Mouse (Mus musculus) urinary bladder, postnatal 14 days (tissue): ENCODE measurements at regions not wholly inside any gene's neighbourhood (a gene's known extent, or its start where the extent isn't known, plus 50 kb on each side); places are given as distances from the start of the nearest gene placed in this dataset.

Experiments used
- DNase-seq: peaks from one replicate; pipeline ENCODE4 v3.0.0; 2021; ENCODE audit warnings: low spot score

DNA sequence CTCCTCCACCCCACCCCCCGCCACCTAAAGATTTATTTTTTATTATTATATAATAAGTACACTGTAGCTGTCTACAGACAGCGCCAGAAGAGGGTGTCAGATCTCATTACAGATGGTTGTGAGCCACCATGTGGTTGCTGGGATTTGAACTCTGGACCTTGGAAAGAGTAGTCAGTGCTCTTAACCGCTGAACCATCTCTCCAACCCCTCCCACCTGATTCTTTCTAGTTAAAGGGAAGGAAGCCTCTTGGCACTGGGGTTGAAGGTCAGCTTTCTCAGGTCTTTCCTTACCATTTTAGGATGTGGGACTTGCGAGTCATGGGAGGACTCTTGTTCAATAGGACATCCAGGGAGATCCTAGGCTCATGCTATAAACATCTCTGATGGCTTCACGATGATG lies 54.7 kb downstream of the Hes1 start:
- no peak for DNase-seq

DNA sequence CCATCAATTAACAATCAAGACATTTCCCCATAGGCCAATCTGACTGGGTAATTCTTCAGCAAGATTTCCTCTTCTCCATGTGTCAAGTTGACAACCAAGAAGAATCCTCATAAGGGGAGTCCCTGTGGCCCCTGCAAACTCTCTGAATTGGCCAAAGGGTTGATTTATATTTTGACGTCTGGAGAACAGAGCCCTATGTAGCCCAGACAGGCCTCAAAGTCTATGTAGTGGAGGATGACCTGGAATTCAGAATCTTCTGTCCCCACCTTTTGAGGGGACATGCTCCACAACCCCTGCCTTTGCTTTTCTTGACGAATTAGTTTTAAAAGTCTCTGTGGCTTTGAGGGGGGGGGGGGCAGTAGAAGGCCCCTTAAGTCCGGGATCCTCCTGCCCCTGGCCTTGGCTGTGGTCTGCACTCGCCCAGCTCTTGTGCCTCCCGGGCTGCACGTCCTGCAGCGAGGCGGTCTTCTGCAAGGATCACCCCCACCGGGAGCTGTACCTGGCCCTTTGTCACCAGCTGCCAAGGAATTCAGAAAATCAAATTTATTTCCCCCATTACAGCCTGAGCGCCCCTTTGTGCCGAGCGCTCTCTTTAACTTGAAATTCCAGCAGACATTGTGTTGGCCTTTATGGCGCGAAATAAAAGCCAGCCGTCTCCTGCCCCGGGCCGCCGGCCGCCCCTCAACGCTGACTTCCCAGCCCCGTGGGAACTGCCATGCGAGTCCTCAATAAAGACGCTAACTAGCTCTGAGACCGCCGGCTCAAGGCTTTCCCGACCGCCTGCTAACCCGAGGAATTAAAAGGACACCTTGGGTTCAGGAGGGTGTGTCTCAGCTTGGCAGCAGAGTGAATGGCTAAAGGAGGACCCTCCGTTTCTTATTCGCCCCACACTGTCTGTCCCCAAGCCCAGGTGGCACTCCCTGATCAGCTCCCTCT lies 56.4 kb downstream of the Hes1 start:
- DNase-seq = no peak

DNA sequence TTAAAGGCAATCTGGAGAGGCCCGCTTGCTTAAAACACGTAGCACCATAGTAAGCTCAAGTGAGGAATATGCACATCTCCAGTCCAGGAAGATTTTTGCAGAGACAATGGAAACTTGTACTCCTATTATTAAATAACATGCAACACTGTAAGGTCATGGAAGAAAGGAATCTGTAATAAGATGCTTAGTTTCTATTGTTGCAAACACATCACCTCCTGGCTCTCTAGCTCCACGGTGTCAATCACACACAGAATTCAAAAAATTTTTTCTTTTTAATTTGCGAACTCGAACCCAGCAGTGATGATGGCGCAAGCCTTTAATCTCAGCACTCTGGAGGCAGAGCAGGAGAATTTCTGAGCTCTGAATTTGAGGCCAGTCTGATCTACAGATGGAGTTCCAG lies 57.4 kb downstream of the Hes1 start:
- no peak for DNase-seq

DNA sequence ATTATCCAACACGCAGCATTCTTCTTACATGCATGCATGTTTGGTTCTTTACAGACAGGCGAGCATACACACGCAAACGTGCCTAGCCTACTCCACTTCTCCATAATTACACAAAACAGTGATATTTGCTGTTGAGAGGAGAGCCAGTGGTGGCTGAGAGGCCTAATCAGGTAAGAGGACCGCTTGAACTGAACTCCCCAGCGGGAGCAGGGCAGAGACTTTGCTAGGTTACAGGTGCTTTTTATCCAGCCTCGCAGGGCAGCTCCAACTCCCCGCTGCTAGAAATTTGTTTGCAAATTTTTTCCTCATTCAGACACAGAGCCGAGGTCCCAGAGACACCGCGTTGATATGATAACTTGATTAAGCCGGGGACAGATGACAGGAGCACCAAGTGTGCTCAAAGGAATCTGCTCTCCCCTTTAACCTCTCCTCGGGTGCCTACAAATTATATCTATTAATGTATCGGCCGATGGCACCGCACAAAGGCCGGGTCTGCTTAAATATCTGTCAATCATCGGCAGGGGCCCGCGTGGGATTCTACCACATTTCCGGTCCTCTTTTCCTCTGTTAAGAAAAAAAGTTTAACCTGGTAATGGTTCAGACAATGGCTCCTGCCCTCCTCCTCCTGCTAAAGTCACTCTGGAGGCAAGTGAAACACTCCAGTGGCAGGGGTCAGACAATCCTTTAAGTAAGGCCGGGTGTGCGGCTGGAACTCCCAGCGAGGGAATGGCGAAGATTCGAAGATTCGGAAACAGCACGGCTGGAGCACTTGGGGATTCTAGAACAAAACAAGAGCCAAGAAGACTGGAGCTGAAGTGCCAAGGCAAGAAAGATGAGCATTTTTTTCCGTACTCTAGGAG lies 58.3 kb downstream of the Hes1 start:
- no peak for DNase-seq

DNA sequence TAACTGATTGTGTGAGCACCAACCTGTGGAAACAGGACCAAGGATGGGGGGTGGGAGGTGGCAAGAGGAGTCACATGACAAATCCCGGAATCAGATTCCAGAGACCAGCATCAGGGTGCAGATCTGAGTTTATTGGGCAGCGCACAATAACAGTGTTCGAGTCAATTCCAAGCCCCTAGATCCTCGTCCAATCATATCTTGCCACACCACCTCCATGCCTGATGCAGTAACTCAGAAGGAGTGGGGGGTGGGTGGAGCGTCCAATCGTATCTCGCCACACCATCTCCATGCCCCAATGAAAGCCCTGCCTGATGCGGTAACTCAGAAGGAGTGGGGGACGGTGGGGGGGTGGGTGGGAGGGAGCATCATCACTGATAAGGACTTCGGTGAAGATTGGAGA lies 62.8 kb downstream of the Hes1 start:
- DNase-seq = no peak

DNA sequence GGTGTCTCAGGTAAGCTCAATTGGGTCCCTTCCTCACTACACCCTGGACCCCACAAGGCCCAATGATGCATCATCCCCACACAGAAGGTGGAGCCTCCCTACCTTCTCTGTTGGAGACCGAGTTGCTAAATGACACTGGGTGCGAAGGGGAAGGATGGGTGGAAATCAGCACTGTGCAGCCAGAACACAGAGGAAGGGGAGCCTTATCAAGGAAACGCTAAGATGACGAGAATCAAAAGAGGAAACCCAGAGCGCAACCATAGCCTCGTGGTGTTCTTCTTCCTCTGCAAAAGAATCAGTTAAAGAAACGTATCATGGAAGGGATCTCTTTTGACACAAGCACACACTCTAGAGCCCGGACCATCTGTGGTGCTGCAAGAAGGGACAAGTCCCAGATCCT lies 64.6 kb downstream of the Hes1 start:
- no peak for DNase-seq

DNA sequence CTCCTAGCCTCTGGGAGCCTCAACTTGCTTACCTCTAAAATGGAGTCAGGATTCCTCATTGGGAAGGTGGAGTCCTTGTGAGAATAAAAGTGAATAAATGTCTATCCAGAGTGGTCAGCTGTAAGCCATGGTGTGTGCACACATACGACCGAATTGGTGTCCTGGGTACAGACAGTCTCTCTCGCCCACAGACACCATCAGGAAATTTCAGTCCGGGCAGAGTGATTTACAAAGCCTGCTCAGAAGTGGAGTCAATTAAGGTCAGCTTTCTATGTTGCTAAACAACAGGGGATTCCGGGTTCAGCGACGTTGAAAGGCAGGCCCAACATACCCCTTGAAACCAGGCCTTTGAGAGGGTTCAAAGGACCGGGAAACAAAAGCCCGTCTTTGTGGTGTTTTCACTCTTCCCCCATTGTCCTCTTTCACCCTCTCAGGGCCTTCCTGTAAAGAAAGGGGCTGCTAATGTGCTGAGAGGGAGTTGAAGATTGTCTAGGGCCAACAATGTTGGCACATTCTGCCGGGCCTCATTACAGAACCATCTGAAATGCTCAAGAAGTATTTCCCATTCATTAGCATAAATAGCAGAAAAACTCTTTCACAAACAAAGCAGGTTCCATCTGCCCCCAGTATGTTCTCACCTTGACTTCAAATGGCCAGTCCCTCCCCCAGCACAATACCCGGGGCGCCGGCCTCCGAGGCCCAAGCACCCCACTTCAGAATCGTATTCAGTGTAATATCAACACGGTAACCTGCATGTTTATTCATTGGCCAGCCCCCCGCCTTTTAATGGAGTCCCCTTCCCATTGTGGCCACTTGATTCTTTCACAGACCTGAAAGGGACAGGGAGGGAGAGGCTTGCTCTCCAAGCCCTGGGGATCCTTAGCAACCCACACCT lies 65.3 kb downstream of the Hes1 start:
- DNase-seq = no peak

DNA sequence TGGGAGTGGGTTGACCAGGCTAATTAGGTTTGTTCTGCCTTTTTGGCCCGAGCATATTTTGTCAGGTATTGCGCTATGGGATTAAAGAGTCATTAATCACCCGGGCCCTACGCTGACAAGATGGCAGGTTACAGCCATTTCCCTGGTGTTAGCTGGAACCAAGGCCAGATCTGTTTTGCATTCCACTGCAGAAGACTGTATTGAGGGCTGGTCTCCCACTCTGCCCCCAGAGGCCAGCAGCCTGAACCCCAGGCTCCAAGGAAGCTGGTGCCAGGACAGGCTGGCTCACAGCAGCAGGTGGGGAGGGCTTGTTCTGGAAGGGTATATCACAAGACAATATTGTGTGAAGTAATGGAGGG lies 65.9 kb downstream of the Hes1 start:
- no peak for DNase-seq

DNA sequence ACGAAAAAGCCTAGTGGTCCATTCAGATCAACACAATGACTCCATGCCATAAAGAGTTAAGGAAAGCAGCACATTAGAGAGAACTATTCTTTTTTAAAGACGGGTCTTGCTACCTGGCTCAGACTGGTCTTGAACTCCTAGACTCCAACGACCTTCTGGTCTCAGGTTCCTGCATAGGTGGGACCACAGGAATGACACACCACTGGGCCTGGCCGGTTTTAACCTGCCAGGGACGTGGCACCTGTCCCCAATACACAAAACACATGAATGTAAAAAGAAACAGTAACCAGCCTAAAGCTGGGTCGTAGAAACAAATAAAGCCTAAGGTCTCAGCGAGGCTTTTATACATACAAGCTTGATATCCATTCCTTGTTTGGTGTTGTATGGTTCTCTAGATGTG lies 67.9 kb downstream of the Hes1 start:
- DNase-seq = no peak

DNA sequence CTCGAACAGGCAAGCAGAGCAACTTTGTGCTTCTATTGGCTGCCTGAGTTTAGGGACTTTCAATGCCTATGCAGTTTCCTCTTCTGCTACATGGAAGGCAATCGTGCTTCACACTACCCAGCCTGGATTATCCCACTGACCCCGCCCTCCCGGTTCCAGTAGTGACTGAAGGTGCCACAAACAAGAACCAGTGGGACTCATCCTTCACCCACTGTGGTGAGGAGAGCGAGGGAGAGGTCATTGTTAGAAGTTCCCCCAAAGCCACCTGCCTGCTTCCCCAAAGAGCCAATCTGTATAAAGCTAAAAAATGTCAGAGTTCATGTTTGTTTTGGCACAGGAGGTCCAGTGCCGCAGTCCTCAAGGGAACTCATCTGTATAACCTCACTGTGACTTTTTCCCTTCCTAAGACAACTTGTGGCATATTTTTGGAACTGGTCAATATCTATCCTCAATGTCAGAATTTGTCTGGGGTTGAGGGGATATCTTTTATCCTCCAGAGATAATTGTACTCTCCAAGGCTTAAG lies 70.5 kb downstream of the Hes1 start:
- DNase-seq = no peak

DNA sequence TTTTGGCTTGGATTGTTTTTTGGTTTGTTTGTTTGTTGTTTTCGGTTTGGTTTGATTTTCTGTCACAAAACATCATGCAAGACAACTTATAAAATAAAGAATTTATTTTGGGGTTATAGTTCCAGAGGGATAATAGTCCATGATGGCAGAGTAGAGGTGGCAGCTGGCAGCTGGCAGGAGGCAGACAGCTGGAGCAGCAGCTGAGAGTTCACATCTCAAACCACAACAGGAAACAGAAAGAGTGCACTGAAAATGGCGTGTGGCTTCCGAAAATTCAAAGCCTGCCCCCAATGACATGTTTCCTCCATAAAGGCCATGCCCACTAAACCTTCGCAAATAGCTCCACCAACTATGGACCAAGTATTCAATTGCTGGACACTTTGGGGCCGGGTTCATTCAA lies 72.7 kb downstream of the Hes1 start:
- no peak for DNase-seq

DNA sequence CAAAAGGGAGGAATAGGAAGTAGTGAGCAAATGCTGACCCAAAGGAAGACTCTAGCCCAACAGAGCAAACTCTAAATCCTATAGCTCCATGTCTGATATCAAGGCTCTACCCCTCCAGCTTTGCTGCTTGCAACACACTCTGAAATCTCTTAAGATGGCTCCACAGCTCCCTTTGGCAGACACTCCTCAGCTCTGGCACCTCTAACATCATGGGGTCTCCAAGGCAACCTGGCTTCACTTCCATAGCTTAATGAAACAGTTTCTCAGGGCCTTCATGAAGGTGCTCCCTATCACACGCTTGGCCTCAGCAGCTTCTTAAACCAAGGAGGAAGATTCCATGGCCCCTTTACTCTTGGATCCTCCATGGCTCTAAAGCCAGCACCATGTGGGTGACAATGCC lies 73.6 kb downstream of the Hes1 start:
- DNase-seq = no peak

DNA sequence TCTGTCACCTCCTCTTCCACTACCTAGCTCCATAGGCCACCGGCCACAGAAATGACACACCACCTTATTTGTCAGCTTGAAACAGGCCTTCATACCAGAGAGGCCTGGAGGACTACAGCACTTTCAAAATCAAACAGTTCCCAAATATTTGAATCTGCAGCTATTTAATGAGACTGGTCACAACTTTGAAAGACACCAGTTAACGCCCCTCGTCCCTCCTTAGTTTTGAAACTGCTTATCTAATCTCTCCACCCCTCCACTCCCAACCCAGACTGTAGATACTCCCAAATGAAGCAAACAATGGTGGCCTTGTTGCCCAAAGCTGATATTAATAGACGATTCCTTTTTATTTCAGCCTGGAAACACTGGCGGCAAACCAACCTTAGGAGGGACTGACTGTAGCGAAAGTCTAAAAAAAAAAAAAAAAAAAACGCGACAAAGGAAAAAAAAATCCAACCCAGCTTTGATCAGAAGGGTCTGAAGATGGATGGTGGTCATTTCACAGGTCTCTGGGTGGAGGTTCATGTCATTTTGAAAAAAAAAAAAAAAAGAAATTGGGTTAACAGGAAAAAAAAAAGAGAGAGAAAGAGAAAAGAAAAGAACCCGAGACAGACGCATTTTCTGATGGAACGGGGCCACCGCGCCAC lies 80.8 kb downstream of the Hes1 start:
- no peak for DNase-seq

DNA sequence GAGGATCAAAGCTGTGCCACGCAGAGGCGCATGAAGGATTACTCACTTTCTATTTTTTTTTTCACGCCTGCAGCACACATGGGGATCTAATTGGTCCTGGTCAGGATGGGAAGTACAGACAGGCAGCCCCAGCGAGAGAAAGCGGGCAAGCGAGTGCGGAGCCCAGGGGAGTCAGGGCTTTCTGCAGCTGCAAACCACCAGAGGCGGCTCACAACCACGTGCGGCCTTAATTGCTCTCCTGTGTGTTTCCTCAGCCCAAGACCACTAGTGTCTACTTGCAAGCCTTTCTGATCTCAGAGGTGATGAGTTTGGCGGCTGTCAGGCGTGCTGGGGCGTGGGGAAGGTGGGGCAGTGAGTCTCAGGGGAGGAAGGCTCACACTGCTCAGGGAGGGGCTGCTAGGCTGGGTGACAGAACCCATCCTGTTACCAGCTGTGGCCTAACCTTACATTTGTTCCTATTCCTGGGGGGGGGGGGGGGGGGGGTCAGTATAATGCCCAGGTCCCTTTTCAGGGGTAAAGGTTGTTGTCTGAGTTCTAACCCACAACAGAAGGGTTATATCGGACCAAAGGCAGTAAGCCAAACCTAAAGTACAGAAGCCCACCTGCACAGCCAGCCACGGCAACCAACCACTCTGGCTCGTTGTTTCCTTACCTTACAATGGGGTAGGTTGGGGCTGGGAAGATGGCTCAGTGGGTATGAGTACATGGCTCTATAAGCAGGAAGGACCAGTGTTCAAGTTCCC lies 81.5 kb downstream of the Hes1 start:
- no peak for DNase-seq

DNA sequence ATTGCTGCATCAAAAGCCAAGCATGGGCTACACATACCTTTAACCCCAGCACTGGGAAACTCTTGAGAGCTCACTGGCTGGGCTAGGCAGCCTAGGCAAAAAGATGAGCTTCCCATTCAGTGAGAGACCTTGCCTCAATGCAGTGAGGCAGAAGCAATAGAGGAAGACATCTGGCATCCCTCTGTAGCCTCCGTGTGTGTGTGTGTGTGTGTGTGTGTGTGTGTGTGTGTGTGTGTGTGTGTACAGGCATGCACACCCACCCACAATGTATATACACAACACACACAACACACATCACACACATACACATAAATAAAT lies 82.0 kb downstream of the Hes1 start:
- no peak for DNase-seq

DNA sequence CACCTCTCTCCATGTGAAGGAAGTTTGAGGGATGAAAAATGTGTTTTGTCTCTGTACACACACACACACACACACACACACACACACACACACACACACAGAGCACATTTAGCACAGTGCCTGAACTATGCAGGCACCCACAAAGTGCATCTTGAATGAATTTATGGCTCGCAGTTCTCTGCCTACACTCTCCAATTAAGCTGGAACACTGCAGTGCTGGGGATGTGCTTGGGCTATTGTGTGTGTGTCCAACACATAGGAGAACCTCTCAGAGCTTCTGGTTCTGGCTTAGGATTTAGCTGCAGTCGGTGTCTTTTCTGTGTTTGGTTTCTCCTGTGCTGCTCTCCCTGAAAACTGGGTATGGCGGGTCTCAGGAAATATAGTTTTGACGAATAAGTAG lies 83.1 kb downstream of the Hes1 start:
- DNase-seq = no peak

DNA sequence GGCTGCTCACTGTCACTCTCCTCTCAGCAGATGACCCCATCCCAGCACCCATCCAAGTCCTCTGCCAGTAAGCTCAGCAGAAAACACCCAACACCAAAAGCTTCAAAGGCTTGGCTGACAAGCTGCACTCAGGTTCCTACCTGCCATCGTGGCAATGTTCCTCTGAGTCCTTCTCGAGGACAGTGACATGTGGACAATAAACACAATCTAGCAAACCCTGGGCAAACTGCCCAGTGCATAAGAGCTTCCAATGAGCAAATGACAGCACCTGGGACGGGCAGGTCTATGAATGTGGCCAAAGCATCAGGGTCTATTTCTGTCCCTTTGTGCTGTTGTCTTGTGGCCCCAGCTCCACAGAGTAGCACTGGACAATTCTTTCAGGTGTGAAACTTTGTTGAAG lies 86.9 kb downstream of the Hes1 start:
- DNase-seq = no peak

DNA sequence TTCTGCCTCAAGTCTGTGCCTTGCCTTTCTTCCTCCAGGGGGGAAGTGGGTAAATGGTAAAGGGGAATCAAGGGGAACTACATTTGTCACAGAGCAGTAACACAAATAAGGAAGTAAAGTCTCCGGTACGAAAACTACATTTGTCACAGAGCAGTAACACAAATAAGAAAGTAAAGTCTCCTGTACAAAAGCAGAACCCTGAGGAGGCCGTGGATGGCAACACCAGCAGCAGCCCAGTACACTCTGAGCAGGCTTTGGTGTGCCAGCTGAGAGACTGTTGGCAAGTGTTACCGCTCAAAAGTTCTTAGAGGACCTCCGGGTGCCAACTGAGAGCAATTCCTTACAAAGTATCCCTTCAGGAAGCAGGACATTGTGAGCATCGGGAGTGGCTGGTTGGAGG lies 90.9 kb downstream of the Hes1 start:
- DNase-seq = no peak

DNA sequence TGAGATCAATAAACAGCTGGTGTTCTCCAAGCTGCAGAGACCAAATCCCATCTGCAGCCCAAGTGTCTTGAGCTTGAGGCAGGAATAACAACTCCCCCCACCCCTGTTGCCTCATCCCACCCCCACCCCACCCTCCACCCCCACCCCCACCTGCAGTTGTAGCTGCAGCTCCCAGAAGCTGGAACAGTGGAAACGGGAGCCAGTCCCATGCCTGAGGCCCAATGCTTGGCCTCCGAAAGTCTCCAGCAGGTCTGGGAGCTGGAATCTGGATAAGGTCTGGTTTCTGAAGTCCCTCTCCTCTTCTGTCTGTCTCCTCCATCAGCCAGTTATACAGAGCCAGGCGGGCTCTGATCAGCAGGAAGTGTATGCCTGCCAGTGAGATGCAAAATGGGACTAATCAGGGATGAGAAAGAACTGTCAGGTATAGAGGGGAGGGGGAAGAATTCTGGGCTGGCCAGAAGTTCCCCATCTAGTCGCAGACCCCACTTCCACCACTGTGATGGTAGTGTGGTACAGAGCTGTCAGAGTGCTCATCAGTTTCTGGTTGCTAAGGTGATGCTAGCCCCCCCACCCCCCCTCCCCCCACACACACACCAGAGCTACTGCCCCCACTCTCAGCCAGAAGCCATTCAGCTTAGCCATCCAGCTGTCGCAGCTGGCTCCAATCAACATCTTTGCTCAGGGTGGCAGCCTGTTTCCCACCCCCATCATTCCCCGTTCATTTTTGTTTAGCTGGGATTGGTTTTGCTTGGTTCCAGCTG lies 91.5 kb downstream of the Hes1 start:
- no peak for DNase-seq

DNA sequence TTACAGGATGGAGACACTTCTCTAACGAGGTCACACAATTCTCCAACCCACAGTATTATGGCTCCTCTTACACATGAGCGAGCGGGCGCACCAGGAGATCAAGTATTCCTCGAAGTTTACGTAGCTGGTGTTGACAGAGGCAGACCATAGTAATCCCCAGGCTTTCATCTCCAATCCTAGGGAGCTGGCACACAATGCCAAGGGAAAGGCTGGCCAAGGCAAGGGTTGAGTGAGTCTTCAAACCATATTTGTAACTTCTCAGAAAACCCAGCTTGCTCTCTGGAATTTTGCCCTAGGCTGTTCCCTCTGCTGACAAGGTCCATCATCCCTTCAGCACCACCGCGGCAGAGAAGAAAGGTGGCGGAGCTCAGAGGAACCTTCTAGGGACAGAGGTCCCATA lies 94.0 kb downstream of the Hes1 start:
- DNase-seq = no peak
